Mouse (Mus musculus): ENCODE results near the gene Get4. TPM values are rescaled to one million over a fixed set of nuclear protein-coding genes. Genes with fewer than 3 reads are reported as not detected.

Gene Get4
- polyA plus RNA-seq (2015; fragmentation: Nextera tagmentation; extraction: Ambion mirVana): 160 and 187 TPM in 2 replicates

DNA sequence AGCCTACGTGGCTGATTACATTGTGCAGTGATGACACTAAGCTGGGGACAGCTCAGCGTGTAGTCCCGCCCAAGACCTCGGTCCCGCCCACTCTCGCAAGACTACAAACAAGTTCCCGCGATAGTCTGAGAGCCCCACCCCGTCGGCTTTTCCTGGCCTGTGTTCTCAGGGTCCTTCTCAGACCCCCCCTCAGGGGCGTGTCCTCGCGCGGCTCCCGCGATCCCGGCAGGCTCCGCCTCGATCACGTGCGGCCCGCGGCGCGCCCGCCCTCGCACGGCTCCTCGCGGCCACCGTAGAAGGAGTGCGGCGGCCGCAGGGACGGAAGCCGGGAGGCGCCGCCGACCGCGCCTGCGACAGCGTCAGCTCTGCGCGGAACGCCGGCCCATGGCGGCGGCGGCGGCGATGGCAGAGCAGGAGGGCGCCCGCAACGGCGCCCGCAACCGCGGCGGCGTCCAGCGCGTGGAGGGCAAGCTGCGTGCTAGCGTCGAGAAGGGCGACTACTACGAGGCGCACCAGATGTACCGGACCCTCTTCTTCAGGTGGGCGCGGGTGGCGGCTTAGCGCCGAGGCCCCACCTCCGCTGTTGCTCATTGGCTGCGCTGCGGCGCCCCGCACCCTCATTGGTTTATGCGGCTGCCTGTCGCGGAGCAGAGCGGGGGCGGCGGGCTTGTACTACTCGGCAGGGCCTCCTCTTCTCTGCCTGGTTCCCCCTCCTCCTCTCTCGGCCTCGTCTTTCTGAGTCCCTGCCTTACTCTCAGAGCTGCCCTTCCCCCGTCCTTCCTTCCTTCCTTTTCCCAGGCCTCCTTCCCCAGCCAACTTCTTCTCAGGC is at the start of gene Get4:
Get4 (plus strand) TSS at position 244 of the 829 bp plus-strand sequence.

Other genes starting within 250 kb of the Get4 start
- gene Prkar1b, start 102.3 kb upstream of the Get4 start, polyA plus RNA-seq (2015; fragmentation: Nextera tagmentation; extraction: Ambion mirVana): 3.9 and 5.0 TPM in 2 replicates
- gene Dnaaf5, start 102.1 kb upstream of the Get4 start, polyA plus RNA-seq (2015; fragmentation: Nextera tagmentation; extraction: Ambion mirVana): 1.9 and 2.2 TPM in 2 replicates
- 23.6 and 26.7 TPM in 2 replicates for gene Sun1, start 51.7 kb upstream of the Get4 start, polyA plus RNA-seq (2015; fragmentation: Nextera tagmentation; extraction: Ambion mirVana)
- gene Adap1, start 73.3 kb downstream of the Get4 start, polyA plus RNA-seq (2015; fragmentation: Nextera tagmentation; extraction: Ambion mirVana): 5.7 and 8.0 TPM in 2 replicates
- gene Cox19, start 99.1 kb downstream of the Get4 start, polyA plus RNA-seq (2015; fragmentation: Nextera tagmentation; extraction: Ambion mirVana): 51.9 and 58.0 TPM in 2 replicates
- gene Cyp2w1, start 100.3 kb downstream of the Get4 start, polyA plus RNA-seq (2015; fragmentation: Nextera tagmentation; extraction: Ambion mirVana): not detected in 2 replicates
- 21.5 and 24.2 TPM in 2 replicates for gene Gpr146, start 125.4 kb downstream of the Get4 start, polyA plus RNA-seq (2015; fragmentation: Nextera tagmentation; extraction: Ambion mirVana)
- gene C130050O18Rik, start 153.0 kb downstream of the Get4 start, polyA plus RNA-seq (2015; fragmentation: Nextera tagmentation; extraction: Ambion mirVana): 3.1 and 5.5 TPM in 2 replicates
- gene Gper1, start 170.8 kb downstream of the Get4 start, polyA plus RNA-seq (2015; fragmentation: Nextera tagmentation; extraction: Ambion mirVana): 0.46 and 0.72 TPM in 2 replicates
- gene 3110082I17Rik, start 208.2 kb downstream of the Get4 start, polyA plus RNA-seq (2015; fragmentation: Nextera tagmentation; extraction: Ambion mirVana): 23.7 and 26.7 TPM in 2 replicates
- gene Zfand2a, start 232.2 kb downstream of the Get4 start, polyA plus RNA-seq (2015; fragmentation: Nextera tagmentation; extraction: Ambion mirVana): 3.1 and 3.3 TPM in 2 replicates